In genomic region chr5:123043856-123044255, GRCm38 (mm10) we compare ENCODE assay signal across 7 mouse cellular contexts. TPM values are rescaled to one million over a fixed set of nuclear protein-coding genes. Genes with fewer than 3 reads are reported as not detected.
DNase-seq lines count a peak whose midpoint lies in the region; TF ChIP-seq lines count a peak whose summit lies in the region.

No protein-coding gene starts in this region.

- intact Hi-C loops in left cerebral cortex, adult 2 months (cut with DNase I), result no loop called here
- intact Hi-C loops in left cerebral cortex, postnatal 10 days (cut with DNase I), result no loop called here

- TF ChIP-seq POLR2A in spleen, adult 2 months (IDR thresholded peaks at IDR 0.05; ENCODE audit: low read depth, low read length), result no peak

- H3K4me1 ChIP-seq in spleen, adult 2 months (ENCODE audit: control insufficient read depth, insufficient read depth, insufficient read length), result peaks cover 8% of the 10 kb centered on the region

- H3K27ac ChIP-seq in left cerebral cortex, adult 2 months, result no peak overlapping the region
- H3K27ac ChIP-seq in spleen, adult 2 months (ENCODE audit: insufficient read depth, low read length), result no peak overlapping the region

- no peaks in the 10 kb centered on the region for H3K27me3 ChIP-seq in spleen, adult 2 months (ENCODE audit: control insufficient read depth, insufficient read depth, low read length)

- no peak for DNase-seq in left cerebral cortex, adult 2 months (ENCODE audit: extremely low spot score in 1 of 2, low spot score in 2 of 2)
- no peak for DNase-seq in left cerebral cortex, postnatal 10 days (ENCODE audit: extremely low spot score in 1 of 2, low spot score in 2 of 2)
- peak; percentile 70 for DNase-seq in ES-CJ7 (ENCODE audit: low read depth, low spot score)
- DNase-seq in c-Kit-positive CD71-positive TER-119-positive erythroid progenitor cells, embryonic 14.5 days (ENCODE audit: low spot score), result peak; percentile 68
- peak in 1 of 2 experiments; percentile 21 for DNase-seq in spleen, adult 2 months (ENCODE audit: low read depth in 1 of 2, low spot score in 2 of 2)
- no peak for DNase-seq in ovary, postnatal 10 days (ENCODE audit: low spot score)
- DNase-seq in kidney, adult 11 months, result no peak

- TF ChIP-seq CTCF in left cerebral cortex, adult 2 months (IDR thresholded peaks at IDR 0.05), result peak; percentile 58
- TF ChIP-seq CTCF in spleen, adult 2 months (IDR thresholded peaks at IDR 0.05; ENCODE audit: extremely low read depth, insufficient read depth, insufficient read length, insufficient replicate concordance), result peak; percentile 34; the same call in 1 of the 2 replicates

- no peak overlapping the region for H3K4me3 ChIP-seq in left cerebral cortex, adult 2 months
- no peak overlapping the region for H3K4me3 ChIP-seq in spleen, adult 2 months (ENCODE audit: extremely low read depth, insufficient read depth, insufficient read length)

- no peaks in the 10 kb centered on the region for H3K36me3 ChIP-seq in spleen, adult 2 months (ENCODE audit: control insufficient read depth, insufficient read depth, low read length)

- 33% methylated on average over 7 of the region's 7 CpGs for WGBS in spleen, adult 2 months

RNA-seq across cellular contexts. Expression of gene Morn3, which starts 3.0 kb away (rescaled TPM):
- not detected for total RNA-seq in left cerebral cortex, adult 2 months (2021)
- total RNA-seq in left cerebral cortex, postnatal 10 days (2021), result not detected
- not detected in 2 replicates for polyA plus RNA-seq in spleen, adult 2 months (2012; rRNA removed)

RNA-seq across cellular contexts. Expression of gene Tmem120b, which starts 24.4 kb away (rescaled TPM):
- 10 to 100 TPM; 16.0 to 16.2 TPM for total RNA-seq in left cerebral cortex, adult 2 months (2021)
- total RNA-seq in left cerebral cortex, postnatal 10 days (2021), result 10 to 100 TPM; 19.5 to 23.2 TPM
- polyA plus RNA-seq in spleen, adult 2 months (2012; rRNA removed), result 5.8 and 7.6 TPM in 2 replicates

RNA-seq across cellular contexts. Expression of gene Orai1, which starts 29.0 kb away (rescaled TPM):
- total RNA-seq in left cerebral cortex, adult 2 months (2021), result 1 to 10 TPM; 6.9 to 9.5 TPM
- total RNA-seq in left cerebral cortex, postnatal 10 days (2021), result 10 to 100 TPM in 1 of 2 experiments, 1 to 10 TPM in 1; 9.0 to 10.1 TPM
- polyA plus RNA-seq in spleen, adult 2 months (2012; rRNA removed), result 52.3 and 83.0 TPM in 2 replicates

RNA-seq across cellular contexts. Expression of gene Kdm2b, which starts 54.2 kb away (rescaled TPM):
- 10 to 100 TPM; 25.4 to 27.4 TPM for total RNA-seq in left cerebral cortex, adult 2 months (2021)
- total RNA-seq in left cerebral cortex, postnatal 10 days (2021), result 10 to 100 TPM; 48.9 to 51.1 TPM
- 30.3 and 36.7 TPM in 2 replicates for polyA plus RNA-seq in spleen, adult 2 months (2012; rRNA removed)

Comparison
In these comparisons a context has a peak if more than half of its experiments do, and no peak if none do; other contexts are left out.
1. DNase-seq: peak in ES-CJ7 (single experiment) and c-Kit-positive CD71-positive TER-119-positive erythroid progenitor cells, embryonic 14.5 days (single experiment); none in left cerebral cortex, adult 2 months (0 of 2), left cerebral cortex, postnatal 10 days (0 of 2), ovary, postnatal 10 days (single experiment) and kidney, adult 11 months (single experiment).